Mouse (Mus musculus): ENCODE results near the gene Mgmt. TPM values are rescaled to one million over a fixed set of nuclear protein-coding genes. Genes with fewer than 3 reads are reported as not detected.

The Mgmt gene
- total RNA-seq (2023), result 1 to 10 TPM; 2.9 to 4.1 TPM

GRCm38 (mm10) chr7:136894106-136894986, at the start of gene Mgmt:
Gene Mgmt, plus strand, starts transcription at chr7:136894614.

Measured in T-cell, adult 66 days (primary cell).